Mouse (Mus musculus) liver, embryonic 14.5 days (tissue): Measurements from ENCODE around the gene Paqr4.

Experiments
- CTCF ChIP-seq: IDR thresholded peaks from 2 replicates; pipeline ENCODE4 v1.5.1; 2016; ENCODE audit warnings: antibody characterized with exemption, low read depth, control low read depth
- EP300 ChIP-seq: IDR thresholded peaks from 2 replicates; pipeline ENCODE4 v1.6.1; 2016; ENCODE audit warnings: antibody characterized with exemption, low read depth

DNA sequence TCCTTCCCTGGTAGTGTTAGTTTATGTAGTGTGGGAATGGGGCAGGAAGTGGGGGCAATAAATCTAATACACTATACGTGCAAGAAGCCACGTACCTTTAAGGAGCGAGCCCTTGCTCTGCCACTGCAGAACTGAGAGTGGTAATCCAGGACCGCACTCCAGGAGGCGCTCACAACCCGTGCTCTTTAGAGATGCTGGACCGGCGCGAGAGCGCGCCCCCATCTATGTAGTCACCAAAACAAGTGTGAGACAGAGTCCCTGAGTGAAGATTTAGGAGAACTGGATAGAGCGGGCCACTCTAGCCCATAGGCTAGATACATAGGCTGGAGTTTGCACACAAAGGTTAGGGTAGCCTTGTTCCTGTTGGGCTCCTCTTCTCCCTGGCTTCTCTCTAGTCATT lies 33.4 kb upstream of the Paqr4 start:
- TF ChIP-seq CTCF (peak; percentile 87), EP300 (no peak)
